Mouse (Mus musculus): ENCODE results near the gene Olfr464. TPM values are rescaled to one million over a fixed set of nuclear protein-coding genes. Genes with fewer than 3 reads are reported as not detected.

The Olfr464 gene
- polyA plus RNA-seq, 1 experiment from 2014 or later, result not detected

- ATAC-seq, result no peak
- WGBS, result 60% methylated on average over 2 of the region's 2 CpGs
- Histone ChIP-seq H3K9ac (ENCODE audit: low read depth, low read length) (no peak overlapping the region), H3K4me2 (ENCODE audit: low read depth, low read length) (no peak overlapping the region), H3K27ac (ENCODE audit: low read length) (no peak overlapping the region), H3K4me3 (ENCODE audit: low read length) (no peak overlapping the region), H3K27me3 (replicated peaks; ENCODE audit: control insufficient read depth, insufficient read depth, low read length) (no peaks in the 10 kb centered on the region), H3K4me1 (ENCODE audit: control insufficient read depth, insufficient read depth, low read length) (no peaks in the 10 kb centered on the region), H3K36me3 (ENCODE audit: control insufficient read depth, insufficient read depth, low read length) (no peaks in the 10 kb centered on the region), H3K9me3 (ENCODE audit: control insufficient read depth, low read length) (no peaks in the 10 kb centered on the region)
These were observed 13.0 kb upstream of the Olfr464 start for GRCm38 (mm10) chr11:87933731-87934130.

DNA sequence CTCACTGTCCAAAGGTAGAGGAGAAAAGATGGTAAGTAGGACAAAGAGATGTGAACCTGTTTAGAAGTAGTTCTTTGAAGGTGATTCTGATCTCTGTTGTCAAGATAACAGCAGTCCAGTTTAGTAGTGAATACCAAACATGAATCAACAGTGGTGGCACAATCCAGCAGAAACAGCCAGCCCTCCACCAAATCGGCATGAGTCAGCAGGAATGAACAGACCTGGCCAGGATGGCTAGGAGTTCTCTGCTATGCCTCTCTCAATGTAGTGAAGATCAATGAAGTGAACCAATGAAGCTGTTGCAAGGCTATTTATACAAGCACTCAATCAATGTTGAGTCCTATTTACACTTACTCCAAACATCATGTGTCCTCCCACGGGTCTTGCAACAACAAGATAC, 9.6 kb upstream of the Olfr464 start:
- Histone ChIP-seq H3K4me1 (ENCODE audit: control insufficient read depth, insufficient read depth, low read length) (no peaks in the 10 kb centered on the region), H3K36me3 (ENCODE audit: control insufficient read depth, insufficient read depth, low read length) (no peaks in the 10 kb centered on the region), H3K4me3 (ENCODE audit: low read length) (no peak overlapping the region), H3K9ac (ENCODE audit: low read depth, low read length) (no peak overlapping the region), H3K27ac (ENCODE audit: low read length) (no peak overlapping the region), H3K9me3 (ENCODE audit: control insufficient read depth, low read length) (no peaks in the 10 kb centered on the region), H3K4me2 (ENCODE audit: low read depth, low read length) (no peak overlapping the region), H3K27me3 (replicated peaks; ENCODE audit: control insufficient read depth, insufficient read depth, low read length) (no peaks in the 10 kb centered on the region)
- ATAC-seq, result no peak
- WGBS, result 80% methylated on average over 2 of the region's 2 CpGs

GRCm38 (mm10) chr11:87920301-87920700, 466 bp downstream of the Olfr464 start:
- Histone ChIP-seq H3K4me3 (ENCODE audit: low read length) (no peak overlapping the region), H3K27me3 (replicated peaks; ENCODE audit: control insufficient read depth, insufficient read depth, low read length) (no peaks in the 10 kb centered on the region), H3K36me3 (ENCODE audit: control insufficient read depth, insufficient read depth, low read length) (no peaks in the 10 kb centered on the region), H3K4me1 (ENCODE audit: control insufficient read depth, insufficient read depth, low read length) (no peaks in the 10 kb centered on the region), H3K9ac (ENCODE audit: low read depth, low read length) (no peak overlapping the region), H3K9me3 (ENCODE audit: control insufficient read depth, low read length) (no peaks in the 10 kb centered on the region), H3K4me2 (ENCODE audit: low read depth, low read length) (no peak overlapping the region), H3K27ac (ENCODE audit: low read length) (no peak overlapping the region)
- ATAC-seq, result no peak
- 70% methylated on average over 2 of the region's 2 CpGs for WGBS

GRCm38 (mm10) chr11:87916005-87916404, 4.8 kb downstream of the Olfr464 start:
- H3K27me3 ChIP-seq (replicated peaks; ENCODE audit: control insufficient read depth, insufficient read depth, low read length), result no peaks in the 10 kb centered on the region
- no peaks in the 10 kb centered on the region for H3K36me3 ChIP-seq (ENCODE audit: control insufficient read depth, insufficient read depth, low read length)
- H3K27ac ChIP-seq (ENCODE audit: low read length), result no peak overlapping the region
- H3K9me3 ChIP-seq (ENCODE audit: control insufficient read depth, low read length), result no peaks in the 10 kb centered on the region
- no peak for ATAC-seq
- no peak overlapping the region for H3K4me2 ChIP-seq (ENCODE audit: low read depth, low read length)
- no peak overlapping the region for H3K9ac ChIP-seq (ENCODE audit: low read depth, low read length)
- no peaks in the 10 kb centered on the region for H3K4me1 ChIP-seq (ENCODE audit: control insufficient read depth, insufficient read depth, low read length)
- no peak overlapping the region for H3K4me3 ChIP-seq (ENCODE audit: low read length)
- WGBS, result 83% methylated on average over 1 of the region's 1 CpGs

DNA sequence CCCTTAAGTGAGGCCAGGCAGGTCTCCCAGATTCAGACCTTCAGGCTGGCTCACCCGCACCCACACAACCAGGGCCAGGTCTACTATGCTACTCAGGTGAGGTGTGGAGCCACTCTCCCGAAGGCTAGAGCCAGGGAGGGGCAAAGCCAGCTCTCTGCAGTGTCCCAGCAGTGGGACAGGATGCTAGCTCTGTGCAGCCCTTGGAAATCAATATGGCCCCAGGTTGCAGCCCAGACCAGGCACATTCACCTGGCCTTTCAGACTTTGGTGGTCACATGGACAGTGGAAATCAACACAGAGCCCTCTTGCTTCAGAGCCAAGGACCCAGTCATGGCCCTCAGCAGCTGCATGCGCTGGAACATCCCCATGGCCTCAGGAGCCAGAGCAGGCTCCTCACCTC, 16.4 kb downstream of the Olfr464 start:
- no peak overlapping the region for H3K9ac ChIP-seq (ENCODE audit: low read depth, low read length)
- no peak for ATAC-seq
- no peak overlapping the region for H3K27ac ChIP-seq (ENCODE audit: low read length)
- no peaks in the 10 kb centered on the region for H3K36me3 ChIP-seq (ENCODE audit: control insufficient read depth, insufficient read depth, low read length)
- no peaks in the 10 kb centered on the region for H3K9me3 ChIP-seq (ENCODE audit: control insufficient read depth, low read length)
- H3K4me1 ChIP-seq (ENCODE audit: control insufficient read depth, insufficient read depth, low read length), result no peaks in the 10 kb centered on the region
- H3K27me3 ChIP-seq (replicated peaks; ENCODE audit: control insufficient read depth, insufficient read depth, low read length), result no peaks in the 10 kb centered on the region
- WGBS, result 68% methylated on average over 3 of the region's 3 CpGs
- H3K4me3 ChIP-seq (ENCODE audit: low read length), result no peak overlapping the region
- H3K4me2 ChIP-seq (ENCODE audit: low read depth, low read length), result no peak overlapping the region

GRCm38 (mm10) chr11:87897287-87897686, 23.5 kb downstream of the Olfr464 start, which contains the start of gene Olfr463:
TSS of gene Olfr463 (minus strand) at chr11:87897387.
- Histone ChIP-seq H3K27ac (ENCODE audit: low read length) (no peak within 1 kb of the TSS), H3K4me3 (ENCODE audit: low read length) (no peak within 1 kb of the TSS), H3K4me1 (ENCODE audit: control insufficient read depth, insufficient read depth, low read length) (no peaks in the 10 kb centered on the region), H3K27me3 (replicated peaks; ENCODE audit: control insufficient read depth, insufficient read depth, low read length) (no peaks in the 10 kb centered on the region), H3K9me3 (ENCODE audit: control insufficient read depth, low read length) (no peaks in the 10 kb centered on the region), H3K4me2 (ENCODE audit: low read depth, low read length) (no peak within 1 kb of the TSS), H3K36me3 (ENCODE audit: control insufficient read depth, insufficient read depth, low read length) (no peaks in the 10 kb centered on the region), H3K9ac (ENCODE audit: low read depth, low read length) (no peak within 1 kb of the TSS)
- no peak for ATAC-seq

- no peaks in the 10 kb centered on the region for H3K36me3 ChIP-seq (ENCODE audit: control insufficient read depth, insufficient read depth, low read length)
- no peak for ATAC-seq
These were observed 28.6 kb downstream of the Olfr464 start, which contains the start of gene Olfr462 for GRCm38 (mm10) chr11:87892168-87892567. TSS of gene Olfr462 (minus strand) at chr11:87892268.

DNA sequence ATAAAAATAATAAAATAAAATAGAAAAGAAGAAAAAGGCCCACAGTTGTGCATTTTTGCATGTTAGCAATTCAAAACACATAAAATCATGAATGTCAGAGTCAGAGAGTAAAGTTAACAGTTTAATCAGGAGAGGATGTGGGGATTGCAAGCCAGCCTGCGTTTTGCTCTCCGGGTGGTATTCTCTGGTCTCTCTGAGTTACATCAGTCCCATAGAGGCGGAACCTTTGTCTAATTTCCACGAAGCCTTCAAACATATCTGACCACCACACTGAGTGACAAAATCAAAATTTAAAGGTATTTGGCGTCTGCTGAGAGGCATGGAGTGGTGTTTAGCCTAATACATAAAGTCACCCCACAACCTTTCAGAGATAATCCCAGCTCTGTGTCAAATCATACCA, 35.9 kb downstream of the Olfr464 start:
- H3K27ac ChIP-seq (ENCODE audit: low read length), result no peak overlapping the region
- no peaks in the 10 kb centered on the region for H3K36me3 ChIP-seq (ENCODE audit: control insufficient read depth, insufficient read depth, low read length)
- 77% methylated on average over 5 of the region's 5 CpGs for WGBS
- H3K4me2 ChIP-seq (ENCODE audit: low read depth, low read length), result no peak overlapping the region
- no peaks in the 10 kb centered on the region for H3K4me1 ChIP-seq (ENCODE audit: control insufficient read depth, insufficient read depth, low read length)
- no peak overlapping the region for H3K9ac ChIP-seq (ENCODE audit: low read depth, low read length)
- no peak overlapping the region for H3K4me3 ChIP-seq (ENCODE audit: low read length)
- no peaks in the 10 kb centered on the region for H3K9me3 ChIP-seq (ENCODE audit: control insufficient read depth, low read length)
- ATAC-seq, result no peak
- no peaks in the 10 kb centered on the region for H3K27me3 ChIP-seq (replicated peaks; ENCODE audit: control insufficient read depth, insufficient read depth, low read length)

More at GRCm38 (mm10) chr11:87892168-87892567, 28.6 kb downstream of the Olfr464 start, which contains the start of gene Olfr462:
- H3K4me3 ChIP-seq (ENCODE audit: low read length), result no peak within 1 kb of the TSS
- WGBS, result 90% methylated on average over 6 of the region's 6 CpGs
- H3K4me1 ChIP-seq (ENCODE audit: control insufficient read depth, insufficient read depth, low read length), result no peaks in the 10 kb centered on the region
- H3K27ac ChIP-seq (ENCODE audit: low read length), result no peak within 1 kb of the TSS
- H3K27me3 ChIP-seq (replicated peaks; ENCODE audit: control insufficient read depth, insufficient read depth, low read length), result no peaks in the 10 kb centered on the region
- H3K9ac ChIP-seq (ENCODE audit: low read depth, low read length), result no peak within 1 kb of the TSS
- no peak within 1 kb of the TSS for H3K4me2 ChIP-seq (ENCODE audit: low read depth, low read length)
- no peaks in the 10 kb centered on the region for H3K9me3 ChIP-seq (ENCODE audit: control insufficient read depth, low read length)

- Histone ChIP-seq H3K27me3 (replicated peaks; ENCODE audit: control insufficient read depth, insufficient read depth, low read length) (no peaks in the 10 kb centered on the region), H3K4me3 (ENCODE audit: low read length) (no peak overlapping the region), H3K4me2 (ENCODE audit: low read depth, low read length) (no peak overlapping the region), H3K27ac (ENCODE audit: low read length) (no peak overlapping the region), H3K36me3 (ENCODE audit: control insufficient read depth, insufficient read depth, low read length) (no peaks in the 10 kb centered on the region), H3K9ac (ENCODE audit: low read depth, low read length) (no peak overlapping the region), H3K9me3 (ENCODE audit: control insufficient read depth, low read length) (no peaks in the 10 kb centered on the region), H3K4me1 (ENCODE audit: control insufficient read depth, insufficient read depth, low read length) (no peaks in the 10 kb centered on the region)
- no peak for ATAC-seq
- WGBS, result 40% methylated on average over 5 of the region's 5 CpGs
These were observed 37.3 kb downstream of the Olfr464 start for GRCm38 (mm10) chr11:87883493-87883892.

DNA sequence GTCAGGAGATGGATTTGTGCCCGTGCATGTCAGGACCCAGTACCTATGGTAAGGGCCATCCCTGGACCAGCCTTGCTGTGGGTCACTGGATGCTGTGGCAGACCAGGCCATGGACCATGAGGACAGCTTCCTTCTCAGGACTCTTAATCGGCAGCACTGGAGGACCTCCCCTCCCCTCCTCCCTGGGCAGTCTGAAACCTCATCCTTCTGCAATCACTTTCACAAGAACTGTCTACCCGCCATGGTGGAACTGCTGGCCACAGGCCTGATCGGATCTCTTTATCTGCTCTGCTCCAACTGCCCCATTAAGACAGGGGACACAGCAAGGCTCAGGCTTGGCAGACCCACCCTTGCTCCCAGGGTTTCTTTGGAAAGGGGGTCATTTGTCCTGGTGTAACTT, 39.1 kb downstream of the Olfr464 start:
- Histone ChIP-seq H3K4me1 (ENCODE audit: control insufficient read depth, insufficient read depth, low read length) (no peaks in the 10 kb centered on the region), H3K27ac (ENCODE audit: low read length) (no peak overlapping the region), H3K9me3 (ENCODE audit: control insufficient read depth, low read length) (no peaks in the 10 kb centered on the region), H3K9ac (ENCODE audit: low read depth, low read length) (no peak overlapping the region), H3K27me3 (replicated peaks; ENCODE audit: control insufficient read depth, insufficient read depth, low read length) (no peaks in the 10 kb centered on the region), H3K4me3 (ENCODE audit: low read length) (no peak overlapping the region), H3K4me2 (ENCODE audit: low read depth, low read length) (no peak overlapping the region), H3K36me3 (ENCODE audit: control insufficient read depth, insufficient read depth, low read length) (no peaks in the 10 kb centered on the region)
- WGBS, result 73% methylated on average over 4 of the region's 4 CpGs
- ATAC-seq, result no peak
